In genomic region chr11:78180081-78180761, GRCm38 (mm10) we compare ENCODE assay signal across 9 mouse cellular contexts. TPM values are rescaled to one million over a fixed set of nuclear protein-coding genes. Genes with fewer than 3 reads are reported as not detected.
A peak's percentile ranks its signal among the peaks of the same experiment; 100 is the strongest.
DNase-seq lines count a peak whose midpoint lies in the region; ATAC-seq and TF ChIP-seq lines count a peak whose summit lies in the region.
"Had no signal": no experiment of that assay in that cellular context is flagged by ENCODE, and none has a peak within 500 bp of the region (broad histone marks: within the 10 kb centered on the region; RNA-seq: fewer than 3 reads in every experiment).

No protein-coding gene starts in this region.

- H3K9me3 ChIP-seq in heart, embryonic 13.5 days = no peaks in the 10 kb centered on the region
- no peaks in the 10 kb centered on the region for H3K9me3 ChIP-seq in limb, embryonic 15.5 days

- peak overlapping the region; percentile 86 for H3K9ac ChIP-seq in heart, embryonic 13.5 days
- H3K9ac ChIP-seq in limb, embryonic 15.5 days = no peak overlapping the region

- no peak for TF ChIP-seq CTCF in C2C12 (IDR thresholded peaks at IDR 0.05; ENCODE audit: control insufficient read depth, insufficient read depth, insufficient read length)
- TF ChIP-seq CTCF in bone marrow macrophage, adult 2 months (IDR thresholded peaks at IDR 0.05; ENCODE audit: low read depth, low read length) = no peak

- H3K36me3 ChIP-seq in heart, embryonic 13.5 days = peaks cover 34% of the 10 kb centered on the region
- H3K36me3 ChIP-seq in C2C12 (ENCODE audit: control insufficient read depth, insufficient read depth) = peaks cover 41% of the 10 kb centered on the region
- H3K36me3 ChIP-seq in limb, embryonic 15.5 days = peaks cover 28% of the 10 kb centered on the region

- WGBS in heart, embryonic 13.5 days = 59% methylated on average over 6 of the region's 6 CpGs
- WGBS in limb, embryonic 15.5 days = 74% methylated on average over 6 of the region's 6 CpGs

- H3K79me2 ChIP-seq in C2C12 (ENCODE audit: control insufficient read depth, insufficient read depth) = peaks cover 47% of the 10 kb centered on the region

- DNase-seq in heart, adult 18-20 months = no peak
- no peak for DNase-seq in layer of hippocampus, postnatal 10 days (ENCODE audit: low spot score in 2 of 2)
- DNase-seq in cerebellum, postnatal 36 days = no peak
- no peak for DNase-seq in urinary bladder, postnatal 25 days (ENCODE audit: low spot score)

- peaks cover 57% of the 10 kb centered on the region for H3K4me1 ChIP-seq in heart, embryonic 13.5 days
- peaks cover 13% of the 10 kb centered on the region for H3K4me1 ChIP-seq in bone marrow macrophage, adult 2 months (ENCODE audit: control insufficient read depth, insufficient read depth, low read length)
- H3K4me1 ChIP-seq in limb, embryonic 15.5 days = peaks cover 50% of the 10 kb centered on the region

- H3ac ChIP-seq in C2C12 (ENCODE audit: control insufficient read depth, insufficient read length, low read depth) = peak overlapping the region; percentile 13

- peaks cover 25% of the 10 kb centered on the region for H3K79me3 ChIP-seq in C2C12 (ENCODE audit: low read depth)

- H3K4me2 ChIP-seq in heart, embryonic 13.5 days = peak overlapping the region; percentile 81
- H3K4me2 ChIP-seq in limb, embryonic 15.5 days = peak overlapping the region; percentile 83; the same call in 1 of the 2 replicates

- H3K4me3 ChIP-seq in heart, embryonic 13.5 days = peak overlapping the region; percentile 66
- H3K4me3 ChIP-seq in C2C12 (ENCODE audit: insufficient read depth, poor library complexity, severe bottlenecking) = no peak overlapping the region
- peak overlapping the region; percentile 13; the same call in 1 of the 2 replicates for H3K4me3 ChIP-seq in bone marrow macrophage, adult 2 months (ENCODE audit: insufficient read depth, low read length)
- H3K4me3 ChIP-seq in limb, embryonic 15.5 days = no peak overlapping the region

- H3K27me3 ChIP-seq in heart, embryonic 13.5 days (replicated peaks) = no peaks in the 10 kb centered on the region
- H3K27me3 ChIP-seq in C2C12 (ENCODE audit: control insufficient read depth, insufficient read depth, insufficient read length) = no peaks in the 10 kb centered on the region
- no peaks in the 10 kb centered on the region for H3K27me3 ChIP-seq in limb, embryonic 15.5 days

- ATAC-seq in heart, embryonic 13.5 days (ENCODE audit: extremely low read depth, insufficient number of reproducible peaks, low FRiP score, low TSS enrichment) = no peak
- ATAC-seq in limb, embryonic 15.5 days (ENCODE audit: insufficient number of reproducible peaks, low FRiP score, low TSS enrichment, low read depth) = no peak

- TF ChIP-seq POLR2A in bone marrow macrophage, adult 2 months (IDR thresholded peaks at IDR 0.05; ENCODE audit: borderline replicate concordance, low read depth, low read length) = no peak

- no peak overlapping the region for H3K27ac ChIP-seq in heart, embryonic 13.5 days (replicated peaks)
- no peak overlapping the region for H3K27ac ChIP-seq in bone marrow macrophage, adult 2 months (ENCODE audit: insufficient read depth, low read depth, low read length)
- peak overlapping the region; percentile 7; the same call in 1 of the 2 replicates for H3K27ac ChIP-seq in limb, embryonic 15.5 days
- H3K27ac ChIP-seq: left cerebral cortex, adult 2 months had no signal

TF ChIP-seq in C2C12, 6 proteins besides CTCF, POLR2A, EP300 and RAD21:
- no peak for TF ChIP-seq CEBPB (IDR thresholded peaks at IDR 0.05; ENCODE audit: low read depth)
- TF ChIP-seq MAX (IDR thresholded peaks at IDR 0.05) = no peak
- TF ChIP-seq MYOG (IDR thresholded peaks at IDR 0.05; ENCODE audit: control insufficient read depth, extremely low read depth, insufficient read length) = no peak
- no peak for TF ChIP-seq FOSL1 (IDR thresholded peaks at IDR 0.05; ENCODE audit: insufficient read depth, low read length, poor library complexity, severe bottlenecking)
- no peak for TF ChIP-seq MYOD1 (IDR thresholded peaks at IDR 0.05; ENCODE audit: control insufficient read depth, insufficient read length, low read depth)
- no peak for TF ChIP-seq USF1 (IDR thresholded peaks at IDR 0.05; ENCODE audit: low read depth)

RNA-seq across cellular contexts. Expression of gene Rpl23a, which starts 3.2 kb away (rescaled TPM):
- 833 and 868 TPM in 2 replicates for polyA plus RNA-seq in heart, embryonic 13.5 days (2015; fragmentation: Nextera tagmentation; extraction: Ambion mirVana)
- total RNA-seq in heart, adult 18-20 months (2021) = 100 to 1,000 TPM; 866 to 935 TPM
- polyA plus RNA-seq in C2C12 (2012; fragmentation: generic; extraction: Trizol) = 4,612 TPM
- polyA plus RNA-seq in bone marrow macrophage, adult 2 months (2012; ENCODE audit: insufficient read depth, insufficient read length, missing spikeins) = 867 and 1,013 TPM in 2 replicates
- polyA plus RNA-seq in limb, embryonic 15.5 days (2015; fragmentation: Nextera tagmentation; extraction: Ambion mirVana) = 1,208 and 1,454 TPM in 2 replicates
- 100 to 1,000 TPM; 878 to 942 TPM for total RNA-seq in layer of hippocampus, postnatal 10 days (2021)

RNA-seq across cellular contexts. Expression of gene Tlcd1, which starts 3.7 kb away (rescaled TPM):
- polyA plus RNA-seq in heart, embryonic 13.5 days (2015; fragmentation: Nextera tagmentation; extraction: Ambion mirVana) = 14.3 and 14.7 TPM in 2 replicates
- 10 to 100 TPM in 1 of 2 experiments, 1 to 10 TPM in 1; 3.2 to 10.6 TPM for total RNA-seq in heart, adult 18-20 months (2021)
- 15.9 TPM for polyA plus RNA-seq in C2C12 (2012; fragmentation: generic; extraction: Trizol)
- polyA plus RNA-seq in bone marrow macrophage, adult 2 months (2012; ENCODE audit: insufficient read depth, insufficient read length, missing spikeins) = 2.2 and 2.5 TPM in 2 replicates
- 31.3 and 32.0 TPM in 2 replicates for polyA plus RNA-seq in limb, embryonic 15.5 days (2015; fragmentation: Nextera tagmentation; extraction: Ambion mirVana)
- total RNA-seq in layer of hippocampus, postnatal 10 days (2021) = 10 to 100 TPM; 37.0 to 38.8 TPM

RNA-seq across cellular contexts. Expression of gene Nek8, which starts 3.7 kb away (rescaled TPM):
- polyA plus RNA-seq in heart, embryonic 13.5 days (2015; fragmentation: Nextera tagmentation; extraction: Ambion mirVana) = 12.7 and 13.2 TPM in 2 replicates
- 1 to 10 TPM; 1.7 to 2.6 TPM for total RNA-seq in heart, adult 18-20 months (2021)
- polyA plus RNA-seq in C2C12 (2012; fragmentation: generic; extraction: Trizol) = 8.9 TPM
- polyA plus RNA-seq in bone marrow macrophage, adult 2 months (2012; ENCODE audit: insufficient read depth, insufficient read length, missing spikeins) = 4.8 and 5.2 TPM in 2 replicates
- polyA plus RNA-seq in limb, embryonic 15.5 days (2015; fragmentation: Nextera tagmentation; extraction: Ambion mirVana) = 15.4 and 16.2 TPM in 2 replicates
- 1 to 10 TPM; 6.2 to 6.4 TPM for total RNA-seq in layer of hippocampus, postnatal 10 days (2021)

RNA-seq across cellular contexts. Expression of gene Rab34, which starts 8.0 kb away (rescaled TPM):
- 57.5 and 60.9 TPM in 2 replicates for polyA plus RNA-seq in heart, embryonic 13.5 days (2015; fragmentation: Nextera tagmentation; extraction: Ambion mirVana)
- total RNA-seq in heart, adult 18-20 months (2021) = 10 to 100 TPM in 1 of 2 experiments, 1 to 10 TPM in 1; 6.4 to 11.4 TPM
- 182 TPM for polyA plus RNA-seq in C2C12 (2012; fragmentation: generic; extraction: Trizol)
- 28.8 and 30.5 TPM in 2 replicates for polyA plus RNA-seq in bone marrow macrophage, adult 2 months (2012; ENCODE audit: insufficient read depth, insufficient read length, missing spikeins)
- polyA plus RNA-seq in limb, embryonic 15.5 days (2015; fragmentation: Nextera tagmentation; extraction: Ambion mirVana) = 153 and 164 TPM in 2 replicates
- 10 to 100 TPM; 40.9 to 42.2 TPM for total RNA-seq in layer of hippocampus, postnatal 10 days (2021)

RNA-seq across cellular contexts. Expression of gene Proca1, which starts 13.0 kb away (rescaled TPM):
- polyA plus RNA-seq in heart, embryonic 13.5 days (2015; fragmentation: Nextera tagmentation; extraction: Ambion mirVana) = 2.2 and 2.9 TPM in 2 replicates
- total RNA-seq in heart, adult 18-20 months (2021) = 1 to 10 TPM in 1 of 2 experiments, under 1 TPM in 1; 0.89 to 1.6 TPM
- 0.18 TPM for polyA plus RNA-seq in C2C12 (2012; fragmentation: generic; extraction: Trizol)
- polyA plus RNA-seq in bone marrow macrophage, adult 2 months (2012; ENCODE audit: insufficient read depth, insufficient read length, missing spikeins) = 0.92 TPM in 1 of 2 replicates, not detected in the other
- polyA plus RNA-seq in limb, embryonic 15.5 days (2015; fragmentation: Nextera tagmentation; extraction: Ambion mirVana) = 3.1 and 3.5 TPM in 2 replicates
- 1 to 10 TPM; 4.5 to 5.8 TPM for total RNA-seq in layer of hippocampus, postnatal 10 days (2021)

Comparison
In these comparisons a context has a peak if more than half of its experiments do, and no peak if none do; other contexts are left out.
1. H3K4me3 ChIP-seq: peak in heart, embryonic 13.5 days (single experiment) and bone marrow macrophage, adult 2 months (single experiment); none in C2C12 (single experiment) and limb, embryonic 15.5 days (single experiment).